Mouse (Mus musculus): ENCODE measurements around the gene Sele. TPM values are rescaled to one million over a fixed set of nuclear protein-coding genes. Genes with fewer than 3 reads are reported as not detected.
"Not testable (repeated sequence)": the region's sequence is repeated elsewhere in the genome, so short reads cannot be mapped to it uniquely, and the experiment has no call there.

Gene Sele
- not detected in 2 replicates for polyA plus RNA-seq (2012; ENCODE audit: insufficient read depth, low replicate concordance)

GRCm38 (mm10) chr1:164047934-164048333 is at the start of gene Sele:
Gene Sele, plus strand, starts transcription at chr1:164048234.
- Histone ChIP-seq H3K9me3 (no peaks in the 10 kb centered on the region), H3K4me3 (replicated peaks) (no peak within 1 kb of the TSS), H3K36me3 (replicated peaks; ENCODE audit: low read length) (no peaks in the 10 kb centered on the region), H3K4me1 (peaks cover 34% of the 10 kb centered on the region), H3K27me3 (replicated peaks) (peaks cover 12% of the 10 kb centered on the region)
- TF ChIP-seq GATA1 (IDR thresholded peaks at IDR 0.05; ENCODE audit: borderline replicate concordance, low read length) (no peak), FLI1 (IDR thresholded peaks at IDR 0.05; ENCODE audit: low read length) (no peak)

GRCm38 (mm10) chr1:164001831-164002452 is 46.1 kb upstream of the Sele start:
- Histone ChIP-seq H3K27me3 (replicated peaks) (no peaks in the 10 kb centered on the region), H3K9me3 (no peaks in the 10 kb centered on the region), H3K36me3 (replicated peaks; ENCODE audit: low read length) (peaks cover 11% of the 10 kb centered on the region), H3K4me1 (peaks cover 46% of the 10 kb centered on the region), H3K4me3 (replicated peaks) (no peak overlapping the region)
- TF ChIP-seq FLI1 (IDR thresholded peaks at IDR 0.05; ENCODE audit: low read length) (no peak), GATA1 (IDR thresholded peaks at IDR 0.05; ENCODE audit: borderline replicate concordance, low read length) (no peak)

GRCm38 (mm10) chr1:164004311-164004710 is 43.7 kb upstream of the Sele start:
- Histone ChIP-seq H3K9me3 (no peaks in the 10 kb centered on the region), H3K36me3 (replicated peaks; ENCODE audit: low read length) (no peaks in the 10 kb centered on the region), H3K4me1 (peaks cover 57% of the 10 kb centered on the region), H3K27me3 (replicated peaks) (no peaks in the 10 kb centered on the region), H3K4me3 (replicated peaks) (no peak overlapping the region)
- no peak for TF ChIP-seq GATA1 (IDR thresholded peaks at IDR 0.05; ENCODE audit: borderline replicate concordance, low read length)
- no peak for TF ChIP-seq FLI1 (IDR thresholded peaks at IDR 0.05; ENCODE audit: low read length)

- no peaks in the 10 kb centered on the region for H3K27me3 ChIP-seq (replicated peaks)
- no peaks in the 10 kb centered on the region for H3K36me3 ChIP-seq (replicated peaks; ENCODE audit: low read length)
- peaks cover 5% of the 10 kb centered on the region; the same call in 1 of the 2 replicates for H3K9me3 ChIP-seq
- H3K4me3 ChIP-seq (replicated peaks), result no peak overlapping the region
- no peak for TF ChIP-seq FLI1 (IDR thresholded peaks at IDR 0.05; ENCODE audit: low read length)
- no peak for TF ChIP-seq GATA1 (IDR thresholded peaks at IDR 0.05; ENCODE audit: borderline replicate concordance, low read length)
- peaks cover 46% of the 10 kb centered on the region for H3K4me1 ChIP-seq
These were observed 38.8 kb upstream of the Sele start for GRCm38 (mm10) chr1:164009235-164009634.

- Histone ChIP-seq H3K9me3 (peaks cover 5% of the 10 kb centered on the region; the same call in 1 of the 2 replicates), H3K4me3 (replicated peaks) (no peak overlapping the region), H3K36me3 (replicated peaks; ENCODE audit: low read length) (no peaks in the 10 kb centered on the region), H3K27me3 (replicated peaks) (no peaks in the 10 kb centered on the region), H3K4me1 (peaks cover 37% of the 10 kb centered on the region)
- TF ChIP-seq FLI1 (IDR thresholded peaks at IDR 0.05; ENCODE audit: low read length), result no peak
- TF ChIP-seq GATA1 (IDR thresholded peaks at IDR 0.05; ENCODE audit: borderline replicate concordance, low read length), result no peak
These were observed 33.4 kb upstream of the Sele start for GRCm38 (mm10) chr1:164014616-164015015.

GRCm38 (mm10) chr1:164018221-164018896 is 29.7 kb upstream of the Sele start:
- Histone ChIP-seq H3K27me3 (replicated peaks) (no peaks in the 10 kb centered on the region), H3K36me3 (replicated peaks; ENCODE audit: low read length) (no peaks in the 10 kb centered on the region), H3K4me1 (peaks cover 21% of the 10 kb centered on the region), H3K4me3 (replicated peaks) (no peak overlapping the region), H3K9me3 (no peaks in the 10 kb centered on the region)
- TF ChIP-seq FLI1 (IDR thresholded peaks at IDR 0.05; ENCODE audit: low read length) (no peak), GATA1 (IDR thresholded peaks at IDR 0.05; ENCODE audit: borderline replicate concordance, low read length) (no peak)

GRCm38 (mm10) chr1:164019789-164020188 is 28.2 kb upstream of the Sele start:
- H3K36me3 ChIP-seq (replicated peaks; ENCODE audit: low read length), result no peaks in the 10 kb centered on the region
- peaks cover 12% of the 10 kb centered on the region for H3K4me1 ChIP-seq
- TF ChIP-seq FLI1 (IDR thresholded peaks at IDR 0.05; ENCODE audit: low read length) (no peak), GATA1 (IDR thresholded peaks at IDR 0.05; ENCODE audit: borderline replicate concordance, low read length) (no peak)
- H3K9me3 ChIP-seq, result no peaks in the 10 kb centered on the region
- no peak overlapping the region for H3K4me3 ChIP-seq (replicated peaks)
- H3K27me3 ChIP-seq (replicated peaks), result no peaks in the 10 kb centered on the region

GRCm38 (mm10) chr1:164020746-164021145 is 27.3 kb upstream of the Sele start:
- H3K9me3 ChIP-seq; H3K4me3 ChIP-seq (replicated peaks); H3K36me3 ChIP-seq (replicated peaks; ENCODE audit: low read length); H3K27me3 ChIP-seq (replicated peaks); H3K4me1 ChIP-seq: not testable (repeated sequence)

GRCm38 (mm10) chr1:164022106-164022505 is 25.9 kb upstream of the Sele start:
- peaks cover 11% of the 10 kb centered on the region for H3K9me3 ChIP-seq
- H3K27me3 ChIP-seq (replicated peaks); H3K4me3 ChIP-seq (replicated peaks); H3K4me1 ChIP-seq; H3K36me3 ChIP-seq (replicated peaks; ENCODE audit: low read length): not testable (repeated sequence)

- TF ChIP-seq GATA1 (IDR thresholded peaks at IDR 0.05; ENCODE audit: borderline replicate concordance, low read length) (no peak), FLI1 (IDR thresholded peaks at IDR 0.05; ENCODE audit: low read length) (no peak)
These were observed 22.3 kb upstream of the Sele start for GRCm38 (mm10) chr1:164025685-164026084.

More at GRCm38 (mm10) chr1:164025685-164026084, 22.3 kb upstream of the Sele start:
- Histone ChIP-seq H3K9me3 (peaks cover 22% of the 10 kb centered on the region), H3K4me1 (peaks cover under 1% of the 10 kb centered on the region; the same call in 1 of the 2 replicates), H3K36me3 (replicated peaks; ENCODE audit: low read length) (peaks cover 4% of the 10 kb centered on the region), H3K4me3 (replicated peaks) (no peak overlapping the region), H3K27me3 (replicated peaks) (no peaks in the 10 kb centered on the region)
